In genomic region chr6:38108449-38108848, GRCm38 (mm10) we compare ENCODE assay signal across 29 mouse cellular contexts. TPM values are rescaled to one million over a fixed set of nuclear protein-coding genes. Genes with fewer than 3 reads are reported as not detected.
DNase-seq lines count a peak whose midpoint lies in the region; ATAC-seq and TF ChIP-seq lines count a peak whose summit lies in the region.
"Had no signal": no experiment of that assay in that cellular context is flagged by ENCODE, and none has a peak within 500 bp of the region (broad histone marks: within the 10 kb centered on the region; RNA-seq: fewer than 3 reads in every experiment).

No protein-coding gene starts in this region.

- TF ChIP-seq CTCF in kidney, postnatal 0 days (IDR thresholded peaks at IDR 0.05; ENCODE audit: low read depth) = no peak

- WGBS in kidney, postnatal 0 days = 92% methylated on average over 5 of the region's 5 CpGs
- WGBS in lung, embryonic 16.5 days = 71% methylated on average over 5 of the region's 5 CpGs
- WGBS in limb, embryonic 10.5 days = 80% methylated on average over 5 of the region's 5 CpGs

- no peak overlapping the region for H3K4me3 ChIP-seq in kidney, postnatal 0 days (replicated peaks; ENCODE audit: low read depth, low read length)
- no peak overlapping the region; the same call in 1 of the 2 replicates for H3K4me3 ChIP-seq in lung, embryonic 16.5 days (ENCODE audit: low read length)
- no peak overlapping the region for H3K4me3 ChIP-seq in limb, embryonic 10.5 days
- H3K4me3 ChIP-seq: embryonic facial prominence, embryonic 12.5 days; embryonic facial prominence, embryonic 15.5 days; gastrocnemius, adult 2 months; hindbrain, embryonic 12.5 days; hindbrain, embryonic 15.5 days had no signal

- no peaks in the 10 kb centered on the region for H3K9me3 ChIP-seq in kidney, postnatal 0 days (replicated peaks; ENCODE audit: low read length)
- no peaks in the 10 kb centered on the region for H3K9me3 ChIP-seq in lung, embryonic 16.5 days (ENCODE audit: control insufficient read depth, low read length)
- no peaks in the 10 kb centered on the region for H3K9me3 ChIP-seq in limb, embryonic 10.5 days (replicated peaks)
- H3K9me3 ChIP-seq: embryonic facial prominence, embryonic 12.5 days; embryonic facial prominence, embryonic 15.5 days; G1E; hindbrain, embryonic 12.5 days; hindbrain, embryonic 15.5 days had no signal

- DNase-seq in kidney, postnatal 0 days (ENCODE audit: low spot score) = no peak
- no peak for DNase-seq in kidney, adult 18-20 months
- DNase-seq in lung, postnatal 14 days = no peak
- DNase-seq in lung, postnatal 36 days = peak; percentile 55
- no peak for DNase-seq in limb, embryonic 10.5 days (ENCODE audit: low spot score)
- DNase-seq: adrenal gland, postnatal 10 days; adrenal gland, postnatal 36 days; B cell, adult 2 months; cerebellum, adult 18-20 months; cerebellum, adult 9-10 months; cerebellum, postnatal 14 days; forebrain, postnatal 0 days; gastrocnemius, adult 2 months; gastrocnemius, postnatal 14 days; heart, adult 11 months had no signal

- no peak overlapping the region; the same call in 1 of the 2 replicates for H3K4me2 ChIP-seq in kidney, postnatal 0 days (ENCODE audit: low read length)
- peak overlapping the region; percentile 48 for H3K4me2 ChIP-seq in lung, embryonic 16.5 days (ENCODE audit: low read depth, low read length)
- H3K4me2 ChIP-seq: embryonic facial prominence, embryonic 12.5 days; embryonic facial prominence, embryonic 15.5 days; heart, embryonic 11.5 days; hindbrain, embryonic 12.5 days; hindbrain, embryonic 15.5 days had no signal

- H3K27ac ChIP-seq in kidney, postnatal 0 days = peak overlapping the region; percentile 83; the same call in 1 of the 2 replicates
- peak overlapping the region; percentile 90 for H3K27ac ChIP-seq in lung, embryonic 16.5 days (ENCODE audit: low read length)
- no peak overlapping the region for H3K27ac ChIP-seq in limb, embryonic 10.5 days
- H3K27ac ChIP-seq: embryonic facial prominence, embryonic 12.5 days; embryonic facial prominence, embryonic 15.5 days; gastrocnemius, adult 2 months; hindbrain, embryonic 12.5 days; hindbrain, embryonic 15.5 days had no signal

- H3K27me3 ChIP-seq in kidney, postnatal 0 days (ENCODE audit: insufficient read depth, low read length) = no peaks in the 10 kb centered on the region
- no peaks in the 10 kb centered on the region for H3K27me3 ChIP-seq in lung, embryonic 16.5 days (ENCODE audit: control insufficient read depth, insufficient read depth, low read depth, low read length)
- H3K27me3 ChIP-seq in limb, embryonic 10.5 days (ENCODE audit: low read depth, poor library complexity, severe bottlenecking) = no peaks in the 10 kb centered on the region
- H3K27me3 ChIP-seq: CH12.LX; embryonic facial prominence, embryonic 12.5 days; embryonic facial prominence, embryonic 15.5 days; hindbrain, embryonic 12.5 days; hindbrain, embryonic 15.5 days; Patski had no signal

- ATAC-seq in kidney, postnatal 0 days (replicated peaks; ENCODE audit: low FRiP score, low read depth) = no peak
- ATAC-seq in lung, embryonic 16.5 days (ENCODE audit: low read depth) = peak; percentile 83
- ATAC-seq: forebrain, embryonic 14.5 days; forebrain, postnatal 0 days; Patski had no signal

- no peaks in the 10 kb centered on the region for H3K36me3 ChIP-seq in kidney, postnatal 0 days (ENCODE audit: insufficient read depth, low read length)
- H3K36me3 ChIP-seq in lung, embryonic 16.5 days (ENCODE audit: control insufficient read depth, insufficient read depth, low read length) = no peaks in the 10 kb centered on the region
- no peaks in the 10 kb centered on the region for H3K36me3 ChIP-seq in limb, embryonic 10.5 days
- H3K36me3 ChIP-seq: embryonic facial prominence, embryonic 12.5 days; embryonic facial prominence, embryonic 15.5 days; G1E; hindbrain, embryonic 12.5 days; hindbrain, embryonic 15.5 days had no signal

- peaks cover 7% of the 10 kb centered on the region; the same call in 1 of the 2 replicates for H3K4me1 ChIP-seq in kidney, postnatal 0 days (replicated peaks; ENCODE audit: insufficient read depth, low read length)
- peaks cover 6% of the 10 kb centered on the region; the same call in 1 of the 2 replicates for H3K4me1 ChIP-seq in lung, embryonic 16.5 days (replicated peaks; ENCODE audit: control insufficient read depth, insufficient read depth, low read length)
- peaks cover 16% of the 10 kb centered on the region for H3K4me1 ChIP-seq in limb, embryonic 10.5 days
- H3K4me1 ChIP-seq: hindbrain, embryonic 15.5 days had no signal

- no peak overlapping the region for H3K9ac ChIP-seq in kidney, postnatal 0 days (ENCODE audit: low read depth, low read length)
- H3K9ac ChIP-seq in lung, embryonic 16.5 days (ENCODE audit: low read length) = no peak overlapping the region
- H3K9ac ChIP-seq: embryonic facial prominence, embryonic 12.5 days; embryonic facial prominence, embryonic 15.5 days; forebrain, postnatal 0 days; hindbrain, embryonic 12.5 days; hindbrain, embryonic 15.5 days had no signal

RNA-seq across cellular contexts. Expression of gene Tmem213, which starts 0.6 kb away (rescaled TPM):
- 198 and 199 TPM in 2 replicates for polyA plus RNA-seq in kidney, postnatal 0 days (2015; fragmentation: Nextera tagmentation; extraction: Ambion mirVana)
- polyA plus RNA-seq in lung, embryonic 16.5 days (2015; fragmentation: Nextera tagmentation; extraction: Ambion mirVana) = 133 and 163 TPM in 2 replicates
- not detected in 2 replicates for polyA plus RNA-seq in limb, embryonic 10.5 days (2016; fragmentation: Nextera tagmentation; extraction: Ambion mirVana)
- polyA plus RNA-seq: embryonic facial prominence, embryonic 12.5 days; forebrain, embryonic 11.5 days; forebrain, embryonic 14.5 days; forebrain, postnatal 0 days; frontal cortex, adult 2 months; G1E; heart, embryonic 11.5 days; heart, embryonic 14.5 days; heart, postnatal 0 days; hindbrain, embryonic 12.5 days; hindbrain, embryonic 15.5 days; Patski had no signal

RNA-seq across cellular contexts. Expression of gene Atp6v0a4, which starts 15.9 kb away (rescaled TPM):
- 37.9 and 45.2 TPM in 2 replicates for polyA plus RNA-seq in kidney, postnatal 0 days (2015; fragmentation: Nextera tagmentation; extraction: Ambion mirVana)
- 10.5 and 15.8 TPM in 2 replicates for polyA plus RNA-seq in lung, embryonic 16.5 days (2015; fragmentation: Nextera tagmentation; extraction: Ambion mirVana)
- not detected in 2 replicates for polyA plus RNA-seq in limb, embryonic 10.5 days (2016; fragmentation: Nextera tagmentation; extraction: Ambion mirVana)
- polyA plus RNA-seq: forebrain, embryonic 11.5 days; forebrain, embryonic 14.5 days; G1E had no signal

Comparison
In these comparisons a context has a peak if more than half of its experiments do, and no peak if none do; other contexts are left out.
1. RNA of gene Tmem213, which starts 0.6 kb away (polyA plus RNA-seq): 198 to 199 TPM in kidney, postnatal 0 days and 133 to 163 TPM in lung, embryonic 16.5 days; not detected in limb, embryonic 10.5 days; every median in the first group is over 100 times any median in the second.
2. RNA of gene Atp6v0a4, which starts 15.9 kb away (polyA plus RNA-seq): 37.9 to 45.2 TPM in kidney, postnatal 0 days and 10.5 to 15.8 TPM in lung, embryonic 16.5 days; not detected in limb, embryonic 10.5 days; every median in the first group is over 10 times any median in the second.